Mouse (Mus musculus): Measurements from ENCODE around the gene Usp17le. TPM values are rescaled to one million over a fixed set of nuclear protein-coding genes. Genes with fewer than 3 reads are reported as not detected.
"Not testable (repeated sequence)": the region's sequence is repeated elsewhere in the genome, so short reads cannot be mapped to it uniquely, and the experiment has no call there.

The Usp17le gene
- not detected for total RNA-seq (2018; cell fraction: chromatin; rRNA removed)
- not detected for total RNA-seq (2018; cell fraction: cytosol; rRNA removed)
- not detected for total RNA-seq (2018; cell fraction: nucleus; rRNA removed)
- not detected in 3 replicates for polyA plus RNA-seq (2018)

- not testable (repeated sequence) for H3K27ac ChIP-seq; H3K36me3 ChIP-seq (ENCODE audit: inconsistent target); H3K79me2 ChIP-seq (ENCODE audit: inconsistent target); H3K4me3 ChIP-seq (ENCODE audit: inconsistent target)
- 66% methylated on average over 2 of the region's 2 CpGs for WGBS (ENCODE audit: missing documents)
Observed at GRCm38 (mm10) chr7:104777370-104777769, at the start of gene Usp17le. Gene Usp17le (minus strand): TSS chr7:104777470.

- not testable (repeated sequence) for H3K27ac ChIP-seq; H3K36me3 ChIP-seq (ENCODE audit: inconsistent target); H3K4me3 ChIP-seq (ENCODE audit: inconsistent target); H3K79me2 ChIP-seq (ENCODE audit: inconsistent target)
- WGBS (ENCODE audit: missing documents) = 84% methylated on average over 8 of the region's 8 CpGs
Observed at GRCm38 (mm10) chr7:104810335-104810734, 33.1 kb upstream of the Usp17le start.

GRCm38 (mm10) chr7:104790796-104791195 is 13.5 kb upstream of the Usp17le start:
- no peaks in the 10 kb centered on the region for H3K79me2 ChIP-seq (ENCODE audit: inconsistent target)
- WGBS (ENCODE audit: missing documents) = 80% methylated on average over 1 of the region's 1 CpGs
- H3K4me3 ChIP-seq (ENCODE audit: inconsistent target) = no peak overlapping the region
- H3K27ac ChIP-seq = no peak overlapping the region
- no peaks in the 10 kb centered on the region for H3K36me3 ChIP-seq (ENCODE audit: inconsistent target)

Other genes with a start within 250 kb of the Usp17le start
- not detected in 3 replicates for gene Olfr651, start 227.3 kb downstream of the Usp17le start, polyA plus RNA-seq (2018)
- not detected in 3 replicates for gene Olfr652, start 216.6 kb downstream of the Usp17le start, polyA plus RNA-seq (2018)
- gene Olfr653, start 200.2 kb downstream of the Usp17le start, polyA plus RNA-seq (2018) = not detected in 3 replicates
- not detected in 3 replicates for gene Olfr654, start 190.4 kb downstream of the Usp17le start, polyA plus RNA-seq (2018)
- not detected in 3 replicates for gene Olfr655, start 175.7 kb downstream of the Usp17le start, polyA plus RNA-seq (2018)
- not detected in 3 replicates for gene Olfr656, start 163.5 kb downstream of the Usp17le start, polyA plus RNA-seq (2018)
- gene Olfr657, start 152.7 kb downstream of the Usp17le start, polyA plus RNA-seq (2018) = not detected in 3 replicates
- 0.07 TPM in 1 of 3 replicates, not detected in the others for gene Olfr658, start 130.2 kb downstream of the Usp17le start, polyA plus RNA-seq (2018)
- gene Olfr659, start 110.7 kb downstream of the Usp17le start, polyA plus RNA-seq (2018) = not detected in 3 replicates
- gene Olfr661, start 91.0 kb downstream of the Usp17le start, polyA plus RNA-seq (2018) = not detected in 3 replicates
- not detected in 3 replicates for gene Usp17lb, start 65.1 kb upstream of the Usp17le start, polyA plus RNA-seq (2018)
- gene Usp17la, start 79.5 kb upstream of the Usp17le start, polyA plus RNA-seq (2018) = not detected in 3 replicates
- not detected in 3 replicates for gene Olfr665, start 100.6 kb upstream of the Usp17le start, polyA plus RNA-seq (2018)
- gene Olfr666, start 118.5 kb upstream of the Usp17le start, polyA plus RNA-seq (2018) = not detected in 3 replicates
- not detected in 3 replicates for gene Olfr667, start 144.0 kb upstream of the Usp17le start, polyA plus RNA-seq (2018)
- not detected in 3 replicates for gene Olfr668, start 150.6 kb upstream of the Usp17le start, polyA plus RNA-seq (2018)
- not detected in 3 replicates for gene Olfr669, start 156.8 kb upstream of the Usp17le start, polyA plus RNA-seq (2018)
- gene Olfr670, start 185.2 kb upstream of the Usp17le start, polyA plus RNA-seq (2018) = not detected in 3 replicates
- not detected in 3 replicates for gene Olfr671, start 201.7 kb upstream of the Usp17le start, polyA plus RNA-seq (2018)
- gene Olfr672, start 224.6 kb upstream of the Usp17le start, polyA plus RNA-seq (2018) = not detected in 3 replicates

Data from macrophage (primary cell).